Mouse (Mus musculus) left cerebral cortex, postnatal 36 days (tissue): ENCODE results near the gene Rora. TPM values are rescaled to one million over a fixed set of nuclear protein-coding genes. Genes with fewer than 3 reads are reported as not detected.
A peak's percentile ranks its signal among the peaks of the same experiment; 100 is the strongest.

ENCODE experiments used
- DNase-seq, 2 experiments: peaks; one replicate each; pipeline ENCODE4 v3.0.0; 2021 to 2022; ENCODE audit warnings: low spot score in 2 of 2, mixed read lengths in 1 of 2
- intact Hi-C: fragments of 180-260 bp; cut with DNase I; formaldehyde crosslinking; loops from one replicate; pipeline ENCODE4 v1.15.1; 2025
- total RNA-seq, 2 experiments: library from RNA; stranded (reverse); gene quantifications; 2 replicates each; pipeline ENCODE4 v1.2.3; 2021

Rora gene
- total RNA-seq, 2 experiments from 2014 or later: 69.0 to 81.9 TPM

DNA sequence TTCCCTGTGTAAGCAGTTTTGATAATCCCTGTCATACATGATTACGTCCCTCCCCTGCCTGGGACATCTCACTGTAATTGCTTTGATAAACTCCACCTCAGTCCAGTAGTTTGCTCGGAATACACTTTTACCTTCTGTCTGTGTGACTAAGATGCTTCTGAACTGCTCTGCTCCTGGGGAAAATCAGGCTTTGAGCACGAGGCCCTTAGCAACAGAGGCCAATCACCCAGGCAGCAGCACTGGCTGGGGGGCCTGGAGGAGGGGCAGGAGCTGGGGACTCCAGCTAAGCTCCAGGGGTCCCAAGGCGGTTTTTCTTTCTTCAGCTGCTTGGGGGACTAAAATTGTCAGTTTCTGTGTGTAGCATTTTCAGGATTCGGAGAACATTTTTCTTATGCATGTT, 32.0 kb downstream of the Rora start:
- intact Hi-C loops: loop anchor here (5.0 kb wide), 1 partner anchor 33 kb away; the partner anchor contains the start of gene Rora
- DNase-seq: no peak

DNA sequence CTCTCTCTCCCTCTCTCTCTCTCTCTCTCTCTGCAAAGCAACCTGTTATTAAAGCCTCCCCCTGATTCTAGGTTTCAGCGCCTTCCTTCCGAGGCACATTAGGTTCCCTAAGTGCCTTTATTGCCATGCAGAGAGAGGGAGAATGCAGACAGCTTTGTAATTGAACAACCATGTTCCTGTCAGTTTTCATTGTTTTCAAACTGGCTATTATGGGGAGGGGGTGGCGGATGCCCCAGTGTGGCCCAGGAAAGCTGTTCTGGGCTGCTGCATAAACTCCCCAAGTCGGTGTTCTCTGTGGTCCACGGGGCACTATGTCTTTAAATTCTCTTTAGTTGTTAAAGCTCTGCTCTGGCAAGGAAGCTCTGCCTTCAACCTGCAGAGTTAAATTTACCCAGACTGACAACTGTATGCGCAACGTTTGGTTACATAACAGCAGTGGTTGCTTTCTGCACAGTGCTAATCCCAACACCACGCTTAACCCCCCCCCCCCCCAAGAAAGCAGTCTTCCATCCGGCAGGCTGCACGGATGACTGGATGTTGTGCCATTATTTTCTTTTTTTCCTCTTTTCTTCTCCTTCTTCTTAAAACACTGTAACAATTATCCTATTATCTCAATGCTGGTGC, 33.8 kb downstream of the Rora start:
- no peak for DNase-seq
- intact Hi-C loops: loop anchor here (5.0 kb wide), 1 partner anchor 35 kb away; the partner anchor contains the start of gene Rora

DNA sequence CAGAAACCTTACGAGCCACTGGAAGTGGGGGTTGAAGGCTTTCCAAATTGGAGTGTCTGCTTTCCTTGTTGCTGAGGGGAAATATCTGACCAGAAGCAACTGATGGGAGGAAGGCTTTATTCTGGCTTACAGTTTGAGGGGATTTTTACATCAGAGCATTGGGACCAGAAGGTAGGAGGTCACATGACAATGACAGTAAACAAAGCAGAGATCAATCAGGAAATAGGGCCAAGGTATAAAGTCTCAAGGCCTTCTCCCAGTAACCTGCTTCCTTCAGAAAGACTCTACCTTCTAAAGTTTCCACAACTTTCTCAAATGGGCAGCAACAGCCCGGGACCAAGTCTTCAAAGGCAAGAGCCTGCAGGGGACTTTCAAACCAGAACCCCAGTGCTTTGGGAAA, 34.6 kb downstream of the Rora start:
- intact Hi-C loops: loop anchor here (5.0 kb wide), 1 partner anchor 36 kb away; the partner anchor contains the start of gene Rora
- no peak for DNase-seq

DNA sequence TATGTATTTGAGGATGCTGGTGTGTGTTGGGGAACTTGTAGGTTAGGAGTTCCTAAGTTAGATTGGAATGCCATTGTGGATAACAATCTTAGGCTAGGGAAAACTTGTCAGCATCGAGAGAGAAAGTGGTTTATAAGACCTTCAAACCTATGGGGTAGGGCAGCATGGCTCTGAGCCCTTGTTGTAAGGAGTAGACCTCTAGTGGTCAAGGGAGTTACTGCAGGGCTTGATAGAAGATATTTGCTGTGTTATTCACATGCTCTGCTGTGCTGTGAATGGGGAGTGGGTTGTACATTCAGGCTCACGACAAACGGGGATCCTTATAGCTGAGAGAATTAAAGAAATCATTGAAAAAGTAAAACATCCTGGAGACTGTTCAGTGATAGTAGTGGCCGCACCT, 35.8 kb downstream of the Rora start:
- intact Hi-C loops: loop anchor here (5.0 kb wide), 1 partner anchor 37 kb away; the partner anchor contains the start of gene Rora
- no peak for DNase-seq

DNA sequence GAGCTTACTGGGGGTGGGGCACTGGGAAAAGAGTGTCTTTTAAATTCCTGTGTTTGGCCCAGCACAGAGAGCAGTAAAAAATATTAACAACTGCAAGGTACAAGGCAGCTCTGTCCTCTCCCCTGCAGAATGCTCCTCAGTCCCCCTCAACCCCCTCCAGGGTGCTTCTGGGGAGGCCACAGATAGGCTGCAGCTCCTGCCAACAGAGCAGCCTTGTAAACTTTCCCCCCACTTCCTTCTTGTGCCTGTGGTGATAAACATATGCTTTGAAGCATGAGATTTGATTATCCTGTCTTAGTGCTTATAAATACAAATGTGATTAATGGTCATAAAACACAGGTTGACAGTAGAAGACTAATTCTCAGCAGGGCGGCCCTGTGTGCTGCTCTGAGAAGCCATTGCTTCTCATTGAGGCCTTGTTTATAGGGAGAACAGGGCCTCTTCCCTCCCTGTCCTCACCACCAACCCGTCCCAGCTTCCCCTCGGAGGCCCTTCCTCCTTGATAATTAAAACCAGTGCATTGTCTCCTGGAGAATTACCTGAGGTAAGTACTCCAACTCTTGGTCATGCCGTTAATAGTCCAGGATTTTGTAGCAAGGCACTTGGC, 41.4 kb downstream of the Rora start:
- intact Hi-C loops: no loop called here
- no peak for DNase-seq

DNA sequence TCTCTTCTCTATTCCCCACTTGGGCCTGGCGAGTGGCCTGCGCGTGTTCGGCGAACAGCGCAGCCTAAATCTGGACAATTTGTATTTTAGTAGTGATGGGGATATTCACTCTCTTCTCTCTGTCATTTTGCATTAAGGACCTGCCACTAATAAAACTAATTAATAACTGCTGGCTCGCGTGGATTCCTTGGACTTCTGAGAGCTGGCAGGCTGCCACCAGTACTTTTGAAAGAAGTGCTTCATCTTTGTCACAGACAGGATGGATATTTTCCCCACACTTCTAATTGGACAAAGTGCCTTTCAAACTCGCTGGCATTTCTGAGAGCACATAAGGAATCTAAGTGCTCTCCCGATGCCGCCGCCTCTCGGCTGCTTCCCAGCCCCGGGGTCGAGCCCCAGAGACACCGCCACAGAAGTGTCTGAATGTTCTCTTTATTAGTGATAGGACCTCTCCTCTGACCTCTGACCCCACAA, 41.9 kb downstream of the Rora start:
- no peak for DNase-seq
- intact Hi-C loops: no loop called here

DNA sequence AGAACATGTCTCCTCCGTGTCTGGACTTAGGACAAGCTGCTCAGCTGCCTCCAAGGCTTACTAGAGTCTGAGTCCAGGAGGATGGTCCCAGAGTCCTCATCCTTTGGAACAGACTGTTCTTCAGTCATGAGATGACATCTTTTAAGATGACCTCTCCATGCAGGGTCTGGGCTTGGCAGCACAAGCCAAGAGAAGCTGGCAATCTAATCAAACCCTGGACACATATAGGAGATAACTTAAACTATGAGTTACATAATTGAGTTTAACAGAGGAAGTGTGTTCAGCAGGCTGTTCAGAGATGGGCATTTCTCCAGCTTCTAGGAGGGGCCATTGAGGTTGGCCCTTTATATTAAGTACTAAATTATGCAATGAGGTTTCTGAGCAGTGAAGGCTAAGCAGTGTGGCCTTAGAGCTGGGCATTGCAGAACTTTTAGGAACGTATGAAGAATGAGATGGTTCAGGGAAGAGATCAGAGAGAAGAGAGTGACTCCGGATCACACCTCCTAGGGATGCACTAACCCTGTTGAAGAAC, 42.9 kb downstream of the Rora start:
- DNase-seq: no peak
- intact Hi-C loops: no loop called here

DNA sequence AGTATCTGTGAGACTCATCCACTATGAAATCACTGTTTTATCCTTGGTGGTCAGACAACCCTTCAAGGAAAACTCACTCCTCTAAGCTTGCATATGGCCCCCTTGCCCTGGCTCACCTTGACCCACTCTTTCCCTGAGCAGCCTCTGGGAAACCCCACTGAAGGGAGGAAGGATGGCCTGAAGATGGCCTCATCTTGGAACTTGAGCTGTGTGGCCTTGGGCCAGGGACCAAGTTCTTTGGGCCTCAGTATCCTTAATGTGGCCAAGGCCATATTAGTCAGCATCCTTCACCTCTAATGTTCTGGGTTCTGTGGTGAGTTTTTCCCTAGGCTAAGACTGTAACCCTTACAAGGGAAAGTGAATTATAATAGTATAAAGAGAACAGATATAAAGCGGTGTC, 45.8 kb downstream of the Rora start:
- intact Hi-C loops: no loop called here

DNA sequence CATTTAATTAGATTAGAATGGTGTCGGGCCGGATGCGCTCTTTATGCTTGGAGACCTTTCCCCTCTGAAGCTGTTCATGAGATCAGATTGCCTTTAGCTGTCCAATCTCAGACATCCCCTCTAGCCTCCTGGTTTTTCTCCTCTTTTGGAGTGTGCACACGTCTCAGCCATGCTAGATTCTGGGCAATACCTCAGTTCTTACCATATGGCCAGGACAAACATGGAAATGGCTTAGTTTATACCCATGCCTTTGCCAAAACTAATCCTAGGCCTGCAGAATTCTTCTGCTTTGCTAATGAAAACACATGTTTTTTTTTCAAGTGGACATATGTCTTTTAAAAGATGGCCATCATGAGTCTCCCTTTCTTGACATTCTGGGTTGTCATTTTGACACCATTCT, 46.3 kb downstream of the Rora start:
- intact Hi-C loops: no loop called here
- DNase-seq: no peak

More for the DNA sequence above, 45.8 kb downstream of the Rora start:
- no peak for DNase-seq

DNA sequence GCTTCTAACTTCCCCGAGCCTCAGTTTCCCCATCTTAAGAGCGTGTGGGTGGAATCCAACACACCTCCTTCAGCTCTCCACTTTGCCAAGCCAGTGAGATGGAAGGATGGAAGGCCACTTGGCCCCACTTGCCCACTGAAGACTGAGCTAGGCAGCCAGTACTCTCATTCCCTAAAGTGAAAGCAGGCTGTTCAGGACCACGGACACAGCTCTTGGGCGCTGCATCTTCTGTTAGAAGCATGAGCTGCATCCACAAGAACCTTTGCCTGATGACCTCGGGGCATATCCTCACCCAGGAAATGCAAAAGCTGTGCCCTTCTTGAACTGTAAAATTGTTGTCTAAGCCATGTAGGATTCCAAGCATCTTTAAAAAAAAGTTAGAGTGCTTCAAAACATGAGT, 54.0 kb downstream of the Rora start:
- no peak for DNase-seq
- intact Hi-C loops: no loop called here

DNA sequence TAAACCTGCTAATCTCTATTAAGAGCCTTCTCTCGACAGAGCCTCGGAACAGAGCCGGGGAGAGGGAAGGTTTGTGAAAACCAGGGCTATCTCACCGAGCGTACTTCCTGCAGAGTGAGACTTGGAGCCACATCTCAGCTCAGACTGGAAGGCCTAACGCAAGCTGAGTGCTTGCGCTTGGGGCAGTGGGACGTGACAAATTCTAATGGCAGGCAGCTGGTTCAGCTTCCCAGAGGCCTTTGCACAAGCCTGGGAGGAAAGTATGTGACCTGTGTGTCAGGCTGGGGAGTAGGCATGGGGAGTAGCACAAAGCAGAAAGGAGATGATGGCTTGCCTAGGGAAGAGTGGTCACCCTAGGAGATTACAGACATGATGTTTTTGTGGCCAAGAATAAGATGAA, 55.6 kb downstream of the Rora start:
- intact Hi-C loops: no loop called here
- no peak for DNase-seq

DNA sequence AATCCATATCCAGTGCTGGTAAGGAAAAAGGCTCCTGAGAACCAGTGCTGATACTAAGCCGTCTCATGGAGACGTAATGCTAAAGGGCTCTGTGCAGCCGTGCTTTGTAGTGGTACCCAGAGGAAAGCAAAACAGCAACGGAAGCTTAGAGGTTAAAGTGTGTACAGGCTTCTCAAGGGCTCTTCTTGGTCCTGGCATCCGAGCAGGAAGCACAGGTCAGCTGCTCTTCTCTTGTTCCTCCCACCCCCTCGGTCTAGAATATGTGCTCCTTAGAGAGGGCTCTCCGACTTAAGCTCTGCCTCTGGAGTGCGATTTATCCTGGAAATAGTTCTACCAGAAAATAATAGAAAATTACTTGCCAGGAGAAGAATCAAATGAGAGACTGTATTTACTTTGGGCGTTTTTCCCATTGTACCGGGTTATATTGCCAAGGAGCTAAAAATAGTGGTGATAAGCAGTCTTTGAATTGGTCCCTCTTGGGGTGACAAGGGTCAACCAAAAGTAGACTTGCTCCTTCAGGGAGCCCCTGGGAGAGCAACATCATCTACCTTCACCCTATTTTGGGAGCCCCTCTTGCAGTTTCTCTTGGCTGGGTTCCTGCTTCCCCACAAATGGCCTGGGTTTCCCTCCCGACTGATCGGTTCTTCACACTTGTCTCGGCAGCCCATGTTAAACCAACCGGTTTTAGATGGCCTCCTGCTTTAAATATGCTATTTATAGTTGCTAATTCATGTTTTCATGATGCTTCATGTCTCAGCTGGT, 57.5 kb downstream of the Rora start:
- intact Hi-C loops: loop anchor here (10.0 kb wide), 1 partner anchor 696 kb away; no protein-coding TSS in a partner anchor
- no peak for DNase-seq

DNA sequence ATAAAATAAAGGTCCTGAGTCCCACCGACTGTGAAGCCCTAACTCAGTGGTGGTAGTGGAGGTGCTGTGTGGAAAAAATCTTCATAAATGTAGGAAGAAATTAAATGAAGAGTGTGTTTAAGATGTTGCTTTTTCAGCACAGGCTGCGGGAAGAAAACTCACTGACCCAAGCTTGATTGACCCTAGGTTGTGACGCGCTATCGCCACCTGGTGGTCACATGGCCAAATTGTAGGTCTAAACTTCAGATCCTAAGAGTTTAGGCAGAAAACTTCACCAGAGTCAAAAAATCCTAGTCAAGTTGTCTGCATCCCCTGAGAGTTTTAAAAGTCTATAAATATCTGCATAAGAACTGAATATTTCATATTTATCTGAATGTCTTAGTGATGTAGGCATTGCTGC, 63.4 kb downstream of the Rora start:
- DNase-seq: peak in 1 of 2 experiments; percentile 30
- intact Hi-C loops: loop anchor here (2.0 to 10.0 kb wide), 2 partner anchors 62 to 702 kb away; no protein-coding TSS in a partner anchor

DNA sequence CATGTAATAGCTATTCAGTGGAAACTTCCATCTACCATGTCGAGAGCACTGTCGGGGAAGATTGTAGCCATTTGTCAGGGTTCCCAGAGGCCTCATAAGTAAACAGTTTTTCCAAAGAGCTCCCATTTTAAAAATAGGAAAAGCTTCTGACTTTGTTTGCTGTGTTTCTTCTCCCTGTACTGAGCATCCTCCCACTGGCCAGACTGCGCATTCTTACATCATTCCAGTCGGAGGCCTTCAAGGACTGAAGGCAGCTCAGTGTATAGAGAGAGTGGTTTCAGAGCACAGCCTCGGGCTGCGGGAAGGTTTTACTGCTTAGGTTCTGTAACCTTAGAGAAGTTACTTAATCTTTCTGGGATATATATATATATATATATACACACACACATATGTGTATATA, 64.8 kb downstream of the Rora start:
- intact Hi-C loops: loop anchor here (10.0 kb wide), 1 partner anchor 704 kb away; no protein-coding TSS in a partner anchor
- peak in 1 of 2 experiments; percentile 27 for DNase-seq

DNA sequence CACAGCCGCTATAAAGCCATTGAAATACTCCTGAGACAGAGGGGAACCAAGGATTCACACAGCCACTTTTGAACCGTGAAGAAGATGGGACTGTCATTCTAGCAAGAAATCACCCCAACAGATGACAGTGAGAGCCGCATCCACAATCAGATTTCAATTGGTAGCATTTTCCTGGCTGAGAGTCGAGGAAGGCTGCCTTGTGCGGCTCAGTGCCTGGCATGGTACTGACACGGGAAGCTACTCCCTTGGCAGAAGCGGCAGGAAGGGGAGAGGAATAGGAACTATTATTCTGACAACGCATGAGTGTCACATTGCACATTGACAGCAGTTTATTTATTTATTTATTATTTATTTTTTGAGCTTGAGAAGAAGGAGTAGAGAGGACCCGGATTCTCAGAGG, 65.7 kb downstream of the Rora start:
- intact Hi-C loops: loop anchor here (10.0 kb wide), 1 partner anchor 704 kb away; no protein-coding TSS in a partner anchor
- DNase-seq: no peak

DNA sequence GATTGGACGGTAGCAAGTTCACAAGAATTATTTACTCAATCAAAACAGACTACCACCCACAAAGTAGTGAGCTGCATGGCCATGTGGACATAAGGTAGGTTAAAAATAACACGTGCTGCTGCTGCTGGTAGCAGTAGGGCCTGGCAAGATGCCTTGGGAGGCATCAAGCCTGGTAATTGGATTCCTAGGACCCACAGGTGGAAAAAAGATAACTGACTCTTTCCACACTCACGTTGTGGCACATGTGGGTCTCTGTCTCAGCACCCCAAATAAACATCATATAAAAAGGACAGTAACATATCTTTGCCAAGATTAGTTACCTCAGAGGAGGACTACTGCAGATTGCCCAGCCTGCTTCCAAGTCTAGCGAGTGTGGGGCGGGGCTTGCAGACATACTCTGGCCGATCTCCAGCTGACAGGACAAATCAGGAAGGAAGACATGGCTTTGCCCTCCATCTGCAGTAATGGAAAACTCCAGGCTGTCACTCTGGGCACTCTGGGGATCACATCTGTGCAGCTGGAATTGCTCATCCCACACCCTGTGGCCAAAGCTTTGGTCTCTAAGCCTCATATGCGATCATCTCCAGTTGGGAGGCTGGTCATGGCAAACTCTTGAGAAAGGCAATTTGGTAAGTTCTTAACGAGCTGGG, 71.2 kb downstream of the Rora start:
- DNase-seq: peak; percentile 19 to 23
- intact Hi-C loops: no loop called here

DNA sequence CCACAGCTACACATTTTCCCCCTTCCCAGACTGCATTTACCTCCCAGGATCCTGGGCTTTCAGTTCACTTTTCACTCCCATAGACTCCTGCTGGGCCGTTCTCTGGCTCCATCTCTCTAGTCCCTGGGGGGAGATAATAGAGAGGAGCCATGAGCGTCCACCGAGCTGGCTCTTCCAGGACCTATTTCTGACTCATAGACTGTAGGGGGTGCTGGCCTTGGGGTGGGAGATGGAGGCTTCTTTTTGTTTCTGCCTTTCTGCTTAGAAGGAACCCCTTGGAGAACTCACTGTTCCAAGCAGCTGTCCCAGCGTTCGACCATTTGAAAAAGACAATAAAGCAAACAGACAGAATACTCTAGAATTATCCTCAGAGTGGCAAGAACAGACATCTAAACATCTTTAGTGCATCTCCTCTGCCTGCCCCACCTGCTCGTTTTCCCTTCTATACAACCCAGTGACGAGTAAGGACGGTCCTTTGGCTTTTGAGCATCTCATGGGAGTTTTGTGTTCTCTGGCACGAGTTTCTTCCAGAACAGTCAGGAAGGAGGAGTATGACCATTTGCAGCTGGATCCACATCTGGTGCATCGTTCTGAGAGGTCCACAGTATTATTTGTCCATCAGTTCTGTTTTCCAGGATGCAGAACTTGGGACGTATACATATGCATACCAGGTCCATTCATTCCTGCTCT, 73.7 kb downstream of the Rora start:
- intact Hi-C loops: no loop called here
- DNase-seq: no peak

DNA sequence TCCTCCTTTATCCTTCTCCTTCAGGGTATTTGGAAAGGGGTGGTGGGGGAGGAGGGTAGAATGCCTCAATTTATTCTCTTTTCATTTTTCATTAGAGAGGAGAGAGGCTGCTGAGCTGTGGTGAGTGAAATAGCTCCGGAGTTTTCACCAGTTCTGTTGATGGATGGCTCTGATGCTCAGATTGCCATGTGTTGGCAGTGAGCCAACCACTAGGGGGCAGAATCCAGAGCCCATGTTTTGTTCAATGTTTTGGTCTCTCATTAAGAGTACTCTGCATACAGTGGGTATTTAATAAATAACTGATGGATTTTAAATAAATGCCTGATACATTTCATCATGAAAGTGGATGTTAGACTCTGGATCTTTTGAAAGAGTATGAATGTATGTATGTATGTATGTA, 77.9 kb downstream of the Rora start:
- no peak for DNase-seq
- intact Hi-C loops: no loop called here

DNA sequence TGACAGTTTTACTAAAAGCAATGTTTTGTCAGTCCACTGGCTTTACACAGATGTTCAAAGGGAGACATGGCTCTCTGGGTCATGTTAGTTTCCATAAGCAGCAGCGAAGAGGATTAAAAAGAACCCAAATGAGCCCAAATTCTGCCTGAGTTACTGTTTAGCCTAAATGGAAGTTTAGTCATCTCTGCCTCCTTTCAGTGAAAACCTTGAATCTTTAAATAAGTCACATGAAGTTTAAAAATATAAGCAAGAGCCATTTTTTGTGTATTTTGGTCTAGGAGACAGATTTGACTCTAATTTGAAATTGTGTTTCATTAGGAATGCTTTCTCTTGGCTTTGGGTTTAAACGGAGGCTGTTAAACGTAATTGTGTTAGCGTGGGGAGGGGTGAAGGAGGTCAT, 79.3 kb downstream of the Rora start:
- intact Hi-C loops: no loop called here
- no peak for DNase-seq
